Mouse (Mus musculus) intestine, embryonic 16.5 days (tissue): ENCODE results near the gene Tmem45b. TPM values are rescaled to one million over a fixed set of nuclear protein-coding genes. Genes with fewer than 3 reads are reported as not detected.
"Not testable (repeated sequence)": the region's sequence is repeated elsewhere in the genome, so short reads cannot be mapped to it uniquely, and the experiment has no call there.

Experiments
- ATAC-seq: fragments of 200-750 bp; cut with Nextera tagmentation; 2 replicates; pipeline ENCODE4 v1.8.0; 2017; ENCODE audit warnings: moderate TSS enrichment, moderate library complexity
- H3K27ac ChIP-seq: fragments of 300-500 bp; sonication (generic); 2 replicates; pipeline ENCODE4 v1.5.1; 2014; ENCODE audit warnings: mild to moderate bottlenecking, low read length
- H3K27me3 ChIP-seq: fragments of 300-500 bp; sonication (generic); replicated peaks from 2 replicates; pipeline ENCODE4 v1.6.1; 2014; ENCODE audit warnings: low read length, control low read depth, mixed read lengths; ENCODE audit not compliant: control insufficient read depth, insufficient read depth
- H3K36me3 ChIP-seq: fragments of 300-500 bp; sonication (generic); 2 replicates; pipeline ENCODE4 v1.6.1; 2014; ENCODE audit warnings: low read length, control low read depth; ENCODE audit not compliant: control insufficient read depth, insufficient read depth
- H3K4me1 ChIP-seq: fragments of 300-500 bp; sonication (generic); 2 replicates; pipeline ENCODE4 v1.6.1; 2014; ENCODE audit warnings: low read length, control low read depth, mixed read lengths; ENCODE audit not compliant: control insufficient read depth, insufficient read depth
- H3K4me2 ChIP-seq: fragments of 300-500 bp; sonication (generic); 2 replicates; pipeline ENCODE4 v1.6.1; 2014; ENCODE audit warnings: low read depth, low read length, control low read depth
- H3K4me3 ChIP-seq: fragments of 300-500 bp; sonication (generic); 2 replicates; pipeline ENCODE4 v1.5.1; 2014; ENCODE audit warnings: mild to moderate bottlenecking, low read length
- H3K9ac ChIP-seq: fragments of 300-500 bp; sonication (generic); 2 replicates; pipeline ENCODE4 v1.6.1; 2014; ENCODE audit warnings: low read depth, low read length
- H3K9me3 ChIP-seq: fragments of 300-500 bp; sonication (generic); 2 replicates; pipeline ENCODE4 v1.6.1; 2016; ENCODE audit warnings: low read length, control low read depth; ENCODE audit not compliant: control insufficient read depth
- WGBS: fragments of 180-500 bp; shearing (Covaris S2); extraction: QIAGEN DNeasy Blood & Tissue Kit; methylation state at CpG from one replicate; pipeline ENCODE4 v1.1.7; 2014; 5-methylcytosine and 5-hydroxymethylcytosine counted together
- polyA plus RNA-seq: library from polyadenylated mRNA; unstranded; fragments of >200 nt; fragmentation: Nextera tagmentation; extraction: Ambion mirVana; gene quantifications from 2 replicates; pipeline ENCODE4 v1.2.1, GENCODE M21; 2015

The Tmem45b gene
- 123 and 134 TPM in 2 replicates for polyA plus RNA-seq

DNA sequence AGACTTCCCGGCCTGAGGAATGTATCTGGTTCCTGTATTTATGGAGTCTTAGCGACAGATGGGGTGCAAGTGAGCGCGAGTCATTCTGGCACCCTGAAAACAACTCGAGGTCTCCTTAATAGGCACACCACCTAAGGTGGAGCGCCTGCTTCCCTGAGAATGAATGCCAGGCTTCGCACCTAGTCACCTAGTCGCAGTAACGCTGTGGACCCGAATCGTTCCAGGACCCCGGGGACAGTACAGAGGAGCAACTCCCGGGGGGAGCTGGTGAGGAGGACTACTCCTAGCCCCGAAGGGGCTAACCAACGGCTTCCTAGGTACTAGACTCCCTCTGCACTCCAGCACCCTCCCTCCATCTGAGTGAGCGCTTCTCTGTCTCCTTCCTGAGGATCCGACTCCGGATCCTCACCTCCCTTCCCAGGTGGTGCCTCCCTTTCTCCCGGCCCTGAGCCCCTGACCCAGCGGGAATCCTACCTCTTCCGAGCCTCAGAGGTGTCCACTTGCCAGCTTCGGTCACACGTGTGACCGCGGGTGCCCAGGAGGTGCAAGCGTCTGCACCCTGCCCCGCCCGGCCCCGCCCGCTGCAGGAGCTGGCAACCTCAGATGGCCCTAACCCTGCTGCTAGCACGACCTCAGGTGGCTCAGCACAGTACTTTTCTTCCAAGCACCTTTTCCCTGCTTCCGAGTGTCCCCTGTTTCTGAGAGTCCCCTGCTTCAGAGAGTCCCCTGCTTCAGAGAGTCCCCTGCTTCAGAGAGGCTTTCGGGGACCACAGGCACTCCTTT is at the start of gene Tmem45b:
Gene Tmem45b, minus strand, starts transcription at position 771 of the 783 bp plus-strand sequence.
- peak; percentile 88 for ATAC-seq
- Histone ChIP-seq H3K36me3 (no peaks in the 10 kb centered on the region), H3K4me3 (peak within 1 kb of the TSS; percentile 53), H3K4me2 (peak within 1 kb of the TSS; percentile 51), H3K9me3 (no peaks in the 10 kb centered on the region), H3K27ac (peak within 1 kb of the TSS; percentile 67), H3K9ac (peak within 1 kb of the TSS; percentile 62), H3K27me3 (no peaks in the 10 kb centered on the region), H3K4me1 (no peaks in the 10 kb centered on the region; the same call in 1 of the 2 replicates)
- WGBS = 4% methylated on average over 33 of the region's 33 CpGs

DNA sequence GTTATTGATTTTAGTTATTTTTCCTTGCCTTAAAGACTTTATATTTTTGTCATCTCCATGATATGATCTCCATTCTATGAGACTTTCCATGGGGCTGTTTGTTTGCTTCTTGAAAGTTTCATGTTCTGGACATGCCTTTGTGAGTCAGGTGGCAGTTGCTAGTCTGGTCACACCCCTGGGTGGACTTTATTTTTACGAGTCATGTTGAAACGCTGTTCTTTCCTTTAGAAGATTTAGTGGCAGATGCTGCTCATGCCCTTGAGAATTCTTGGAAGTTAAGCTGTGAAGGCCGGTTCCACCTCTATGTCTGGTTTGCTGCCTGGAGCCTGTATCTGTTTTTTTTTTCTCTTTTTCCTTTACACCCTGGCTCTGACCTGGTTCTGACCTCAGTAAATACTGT is 43.9 kb upstream of the Tmem45b start:
- ATAC-seq = no peak
- no peaks in the 10 kb centered on the region for H3K9me3 ChIP-seq
- no peaks in the 10 kb centered on the region for H3K4me1 ChIP-seq
- 41% methylated on average over 3 of the region's 3 CpGs for WGBS
- no peak overlapping the region for H3K9ac ChIP-seq
- H3K4me2 ChIP-seq = no peak overlapping the region
- no peak overlapping the region for H3K27ac ChIP-seq
- no peak overlapping the region for H3K4me3 ChIP-seq
- no peaks in the 10 kb centered on the region for H3K27me3 ChIP-seq
- no peaks in the 10 kb centered on the region for H3K36me3 ChIP-seq

DNA sequence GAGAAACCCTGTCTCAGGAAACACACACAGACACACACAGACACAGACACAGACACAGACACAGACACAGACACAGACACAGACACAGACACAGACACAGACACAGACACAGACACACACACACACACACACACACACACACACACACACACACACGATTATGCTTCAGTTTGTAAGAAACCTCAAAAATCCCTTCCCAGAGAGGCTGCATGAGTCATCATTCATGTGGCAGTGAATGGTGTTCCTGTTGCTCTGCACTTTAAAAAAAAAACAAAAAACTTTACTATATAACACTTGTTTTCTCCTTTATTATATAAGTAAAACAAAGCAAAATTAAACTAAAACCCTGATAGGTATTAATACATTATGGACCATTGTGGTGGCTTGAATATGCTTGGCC is 37.0 kb upstream of the Tmem45b start:
- H3K4me3 ChIP-seq, H3K36me3 ChIP-seq, H3K9me3 ChIP-seq, ATAC-seq, H3K4me1 ChIP-seq, H3K27me3 ChIP-seq, H3K4me2 ChIP-seq, H3K27ac ChIP-seq, H3K9ac ChIP-seq: not testable (repeated sequence)
- WGBS = 83% methylated on average over 1 of the region's 1 CpGs

DNA sequence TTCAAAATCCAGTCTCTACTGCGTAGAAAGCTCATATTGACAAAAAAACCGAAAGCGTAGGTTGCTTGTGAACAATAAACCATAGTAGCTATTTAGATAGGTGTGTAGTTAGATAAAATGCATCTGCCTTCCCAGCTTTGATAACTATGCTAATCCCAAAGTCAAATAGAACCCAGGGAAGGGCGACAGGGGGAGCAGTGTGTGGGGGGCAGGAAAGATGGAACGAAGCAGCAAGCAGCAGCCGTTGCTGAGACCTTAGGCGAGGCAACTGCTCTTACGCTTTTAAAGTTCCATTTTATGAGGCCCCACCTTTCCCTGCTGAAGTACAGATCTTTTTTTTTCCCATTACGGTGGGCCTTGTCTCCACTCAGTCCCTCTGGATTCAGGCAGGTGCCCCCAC is 1.1 kb downstream of the Tmem45b start:
- Histone ChIP-seq H3K4me1 (no peaks in the 10 kb centered on the region; the same call in 1 of the 2 replicates), H3K4me2 (peak overlapping the region; percentile 51), H3K4me3 (peak overlapping the region; percentile 53), H3K27ac (peak overlapping the region; percentile 67), H3K27me3 (no peaks in the 10 kb centered on the region), H3K36me3 (no peaks in the 10 kb centered on the region), H3K9me3 (no peaks in the 10 kb centered on the region), H3K9ac (peak overlapping the region; percentile 62)
- peak; percentile 39 for ATAC-seq
- 34% methylated on average over 9 of the region's 9 CpGs for WGBS

DNA sequence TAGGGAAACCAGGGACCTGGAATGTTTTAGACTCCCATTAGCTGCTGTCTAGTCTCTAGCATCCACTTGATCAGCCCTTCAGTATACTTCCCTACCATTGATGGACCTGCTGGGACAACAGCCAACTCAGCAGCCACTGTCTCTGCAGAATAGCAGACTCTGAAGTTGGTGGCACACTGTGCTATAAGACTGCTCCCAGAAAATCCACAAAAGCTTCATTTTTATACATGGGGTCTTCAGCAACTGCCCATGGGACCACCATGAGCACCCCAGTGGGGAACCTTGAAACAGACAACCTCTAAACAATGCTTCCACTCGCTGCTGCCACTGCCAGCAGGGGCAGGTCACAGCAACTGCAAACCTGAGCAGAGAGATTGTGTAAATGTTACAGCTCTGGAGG is 9.9 kb downstream of the Tmem45b start:
- Histone ChIP-seq H3K36me3 (no peaks in the 10 kb centered on the region), H3K27me3 (no peaks in the 10 kb centered on the region), H3K9me3 (no peaks in the 10 kb centered on the region), H3K9ac (no peak overlapping the region), H3K4me3 (no peak overlapping the region), H3K4me2 (no peak overlapping the region), H3K27ac (no peak overlapping the region), H3K4me1 (0 out of 2 replicates have a peak, but pooled peaks cover 6% of the 10 kb centered on the region)
- no peak for ATAC-seq
- 52% methylated on average over 1 of the region's 1 CpGs for WGBS

DNA sequence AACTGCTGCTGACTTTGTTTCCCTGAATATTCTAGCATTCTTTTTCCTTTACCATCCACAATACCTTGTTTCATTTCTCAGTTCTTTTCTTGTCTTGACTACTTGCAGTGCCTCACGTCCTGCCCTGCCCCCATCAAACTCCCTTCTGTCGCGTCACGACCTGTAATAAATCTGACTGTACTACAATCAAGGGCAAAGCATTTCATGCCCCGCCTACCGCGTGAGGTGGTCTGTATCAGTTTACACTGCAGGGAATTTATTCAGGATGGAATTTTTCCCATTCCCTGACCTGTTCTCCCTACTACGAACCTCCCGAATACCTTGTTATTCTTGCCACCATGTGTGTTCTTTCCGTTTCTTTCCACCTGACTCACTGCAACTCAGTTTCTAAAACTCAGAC is 12.1 kb downstream of the Tmem45b start:
- Histone ChIP-seq H3K9ac (no peak overlapping the region), H3K4me1 (0 out of 2 replicates have a peak, but pooled peaks cover 6% of the 10 kb centered on the region), H3K4me3 (no peak overlapping the region), H3K4me2 (0 out of 2 replicates have a peak overlapping the region, but pooled peaks have one; percentile 16), H3K36me3 (no peaks in the 10 kb centered on the region), H3K27ac (no peak overlapping the region), H3K9me3 (no peaks in the 10 kb centered on the region), H3K27me3 (no peaks in the 10 kb centered on the region)
- peak; percentile 69 for ATAC-seq
- WGBS = 39% methylated on average over 10 of the region's 10 CpGs

DNA sequence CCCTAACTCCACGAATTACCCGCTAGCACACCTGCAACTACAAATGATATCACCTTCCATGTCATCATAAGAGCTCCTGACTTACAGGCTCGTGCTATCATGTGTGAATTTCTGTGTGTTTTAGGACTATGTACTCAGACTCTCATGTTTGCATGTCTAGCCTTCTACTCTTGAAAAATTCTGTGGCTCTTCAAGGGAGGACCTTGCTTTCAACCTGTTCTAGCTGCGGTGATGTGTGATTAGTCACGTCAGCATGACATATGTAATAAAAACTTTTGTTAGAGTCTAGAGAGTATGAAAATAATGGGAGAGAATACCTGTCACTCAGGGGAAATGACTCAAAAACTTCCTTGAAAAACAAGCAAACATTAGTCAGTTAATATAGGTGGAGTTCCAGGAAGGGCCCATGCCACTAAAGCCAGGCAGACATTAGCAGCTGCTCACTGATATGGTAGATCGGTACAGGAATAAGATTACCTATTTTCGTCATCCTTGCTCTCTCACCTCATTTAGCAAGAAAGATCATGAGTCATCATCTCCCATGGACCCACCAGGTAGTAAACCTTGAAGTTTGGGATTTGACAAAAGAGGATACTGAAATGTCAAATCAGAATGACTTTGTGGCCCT is 15.0 kb downstream of the Tmem45b start:
- H3K9me3 ChIP-seq = no peaks in the 10 kb centered on the region
- H3K27ac ChIP-seq = 0 out of 2 replicates have a peak overlapping the region, but pooled peaks have one; percentile 31
- H3K4me1 ChIP-seq = peaks cover 6% of the 10 kb centered on the region; the same call in 1 of the 2 replicates
- 73% methylated on average over 7 of the region's 7 CpGs for WGBS
- H3K9ac ChIP-seq = no peak overlapping the region
- no peak overlapping the region for H3K4me3 ChIP-seq
- H3K27me3 ChIP-seq = no peaks in the 10 kb centered on the region
- H3K36me3 ChIP-seq = no peaks in the 10 kb centered on the region
- peak; percentile 28; the same call in 1 of the 2 replicates for ATAC-seq
- no peak overlapping the region for H3K4me2 ChIP-seq

DNA sequence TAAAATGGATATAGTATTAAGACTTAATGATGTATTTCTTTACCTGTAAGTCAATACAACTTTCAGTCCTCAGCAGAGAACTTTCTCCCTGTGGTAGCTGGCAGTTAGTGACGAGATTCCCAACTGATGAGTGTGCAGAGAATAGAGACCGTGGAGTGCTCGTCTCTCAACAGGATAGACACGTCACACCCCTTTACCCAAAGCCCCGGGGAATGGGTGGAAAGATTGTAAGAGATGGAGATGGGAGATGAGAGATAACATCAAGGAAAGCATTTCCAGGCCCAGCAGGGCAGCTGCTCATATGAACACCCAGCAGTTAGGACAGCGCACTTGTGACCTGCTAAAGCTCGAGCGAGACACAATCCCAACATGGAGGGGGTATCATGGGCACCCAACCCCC is 20.0 kb downstream of the Tmem45b start:
- no peaks in the 10 kb centered on the region for H3K36me3 ChIP-seq
- no peak overlapping the region for H3K27ac ChIP-seq
- no peak overlapping the region for H3K9ac ChIP-seq
- H3K4me3 ChIP-seq = no peak overlapping the region
- no peaks in the 10 kb centered on the region for H3K9me3 ChIP-seq
- no peak overlapping the region for H3K4me2 ChIP-seq
- no peaks in the 10 kb centered on the region; the same call in 1 of the 2 replicates for H3K4me1 ChIP-seq
- WGBS = 78% methylated on average over 8 of the region's 8 CpGs
- no peak for ATAC-seq
- no peaks in the 10 kb centered on the region for H3K27me3 ChIP-seq

DNA sequence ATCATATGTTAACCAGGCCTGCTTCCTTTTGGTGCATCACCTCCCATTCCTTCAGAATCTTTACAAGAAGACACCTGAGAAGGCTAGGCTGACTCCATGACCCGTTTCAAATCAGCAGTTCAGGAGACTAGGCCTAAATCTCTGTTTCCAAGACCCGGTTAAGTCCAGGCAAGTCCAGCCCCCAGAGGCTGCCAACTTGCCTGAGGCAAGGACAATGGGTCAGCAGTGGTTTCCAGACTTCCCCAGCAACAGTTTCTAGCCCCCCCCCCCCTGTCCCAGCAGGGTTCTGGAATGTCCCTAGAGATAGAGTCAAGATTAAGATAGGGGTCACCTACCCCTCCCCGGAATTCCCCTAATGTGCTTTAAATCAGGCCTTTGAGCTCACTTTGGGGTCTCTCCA is 22.8 kb downstream of the Tmem45b start:
- H3K27me3 ChIP-seq = no peaks in the 10 kb centered on the region
- H3K9ac ChIP-seq = no peak overlapping the region
- 85% methylated on average over 3 of the region's 3 CpGs for WGBS
- H3K9me3 ChIP-seq = no peaks in the 10 kb centered on the region
- H3K4me1 ChIP-seq = no peaks in the 10 kb centered on the region; the same call in 1 of the 2 replicates
- H3K27ac ChIP-seq = no peak overlapping the region
- H3K4me3 ChIP-seq = no peak overlapping the region
- H3K4me2 ChIP-seq = no peak overlapping the region
- no peaks in the 10 kb centered on the region for H3K36me3 ChIP-seq
- ATAC-seq = no peak
